Mouse (Mus musculus): ENCODE measurements at regions not wholly inside any gene's neighbourhood (a gene's known extent, or its start where the extent isn't known, plus 50 kb on each side); places are given as distances from the start of the nearest gene placed in this dataset.

DNA sequence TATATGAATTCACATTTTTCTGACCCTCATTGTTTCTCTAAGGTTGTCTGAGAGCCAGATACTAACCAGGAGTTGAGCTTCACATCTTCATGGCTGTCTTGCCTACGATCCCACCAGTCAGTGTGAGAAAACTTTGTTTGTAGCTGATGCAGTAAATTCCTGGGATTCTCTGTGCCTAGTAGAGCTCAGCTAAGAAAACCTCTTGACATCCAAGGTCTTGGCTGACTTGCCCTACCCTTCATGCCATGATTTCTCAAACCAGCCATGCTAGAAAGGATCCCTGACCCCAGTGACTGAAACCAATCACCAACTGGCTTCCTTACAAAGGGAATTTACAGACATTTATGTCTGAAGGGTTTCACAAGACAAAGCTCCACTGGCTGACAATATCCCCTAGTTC, 364.5 kb downstream of the Zfp619 start:
- no peak for DNase-seq (ENCODE audit: low read depth, low spot score)
- Histone ChIP-seq H3K36me3 (ENCODE audit: control insufficient read depth, insufficient read depth, low read length, poor library complexity, severe bottlenecking) (no peaks in the 10 kb centered on the region), H3K27me3 (ENCODE audit: control insufficient read depth, insufficient read depth, low read length, poor library complexity, severe bottlenecking) (no peaks in the 10 kb centered on the region)

DNA sequence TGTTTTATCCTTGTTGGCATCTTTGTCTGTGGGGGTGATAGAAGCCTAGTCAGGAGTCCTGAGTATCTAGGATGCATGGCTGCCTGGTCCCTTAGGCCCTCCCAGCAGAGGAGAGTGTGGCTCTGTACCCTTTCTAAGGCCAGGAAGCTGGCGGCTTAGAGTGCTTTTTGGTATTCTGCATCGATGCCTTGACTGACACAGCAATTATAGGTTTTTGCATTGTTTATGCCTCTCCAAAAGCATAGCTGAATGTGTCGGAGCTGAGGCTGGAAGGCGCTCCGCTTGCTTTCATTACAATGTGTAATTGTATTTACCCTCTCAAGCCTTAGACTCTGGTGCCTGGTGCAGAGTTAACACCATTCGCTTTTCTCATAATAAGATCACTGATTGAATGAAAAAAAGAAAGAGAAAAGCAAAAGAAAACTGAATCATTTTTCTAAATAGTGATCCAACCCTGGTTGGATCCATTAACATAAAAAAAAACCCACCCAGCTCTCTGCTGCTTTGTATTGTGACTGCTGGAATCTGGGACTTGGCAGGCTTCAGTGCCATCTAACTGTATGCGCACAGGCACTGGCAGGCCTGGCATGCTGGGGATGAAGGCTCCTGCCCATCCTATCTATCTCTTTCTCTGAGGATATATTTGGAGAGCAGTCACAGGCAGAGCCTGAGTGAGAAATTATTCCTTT, 376.8 kb downstream of the Zfp619 start:
- no peak for DNase-seq (ENCODE audit: low read depth, low spot score)
- H3K27me3 ChIP-seq (ENCODE audit: control insufficient read depth, insufficient read depth, low read length, poor library complexity, severe bottlenecking) = no peaks in the 10 kb centered on the region
- H3K36me3 ChIP-seq (ENCODE audit: control insufficient read depth, insufficient read depth, low read length, poor library complexity, severe bottlenecking) = no peaks in the 10 kb centered on the region

DNA sequence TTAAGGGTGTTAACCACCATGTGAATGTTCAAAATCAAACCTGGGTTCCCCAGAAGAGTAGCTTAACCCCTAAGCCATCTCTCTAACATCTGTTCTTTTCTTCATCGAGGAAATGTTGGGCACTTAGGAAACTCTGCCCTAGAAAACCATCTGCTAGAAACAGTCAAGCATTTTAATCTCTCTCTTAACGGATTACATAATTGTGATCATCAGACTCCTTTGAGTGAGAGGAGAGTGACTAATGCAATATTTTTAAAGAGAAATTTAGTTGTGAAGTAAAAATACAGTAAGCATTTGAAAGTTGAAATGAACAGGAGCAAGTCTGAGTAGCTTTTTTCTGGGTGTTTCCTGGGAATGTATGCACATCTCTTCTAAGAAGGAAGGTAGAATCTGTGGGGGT, 379.4 kb downstream of the Zfp619 start:
- no peaks in the 10 kb centered on the region for H3K27me3 ChIP-seq (ENCODE audit: control insufficient read depth, insufficient read depth, low read length, poor library complexity, severe bottlenecking)
- H3K36me3 ChIP-seq (ENCODE audit: control insufficient read depth, insufficient read depth, low read length, poor library complexity, severe bottlenecking) = no peaks in the 10 kb centered on the region
- no peak for DNase-seq (ENCODE audit: low read depth, low spot score)

DNA sequence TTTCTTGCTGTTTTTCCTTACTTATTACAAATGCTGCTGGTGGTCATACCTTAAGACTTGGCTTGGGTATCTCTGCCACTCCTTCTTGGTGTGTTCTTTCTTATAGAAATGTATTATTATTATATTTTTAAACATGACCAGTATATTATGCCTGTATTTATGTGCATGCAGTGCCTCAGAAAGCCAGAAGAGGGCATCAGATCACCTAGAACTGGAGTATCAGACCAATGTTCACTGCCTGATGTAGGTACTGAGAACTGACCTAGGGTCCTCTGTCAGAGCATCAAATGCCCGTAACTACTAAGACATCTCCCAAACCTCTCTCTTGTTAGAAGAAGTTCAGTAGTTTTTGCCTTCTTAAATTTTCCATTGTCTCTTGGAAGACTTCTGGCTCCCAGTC, 380.7 kb downstream of the Zfp619 start:
- DNase-seq (ENCODE audit: low read depth, low spot score) = no peak
- Histone ChIP-seq H3K36me3 (ENCODE audit: control insufficient read depth, insufficient read depth, low read length, poor library complexity, severe bottlenecking) (no peaks in the 10 kb centered on the region), H3K27me3 (ENCODE audit: control insufficient read depth, insufficient read depth, low read length, poor library complexity, severe bottlenecking) (no peaks in the 10 kb centered on the region)

DNA sequence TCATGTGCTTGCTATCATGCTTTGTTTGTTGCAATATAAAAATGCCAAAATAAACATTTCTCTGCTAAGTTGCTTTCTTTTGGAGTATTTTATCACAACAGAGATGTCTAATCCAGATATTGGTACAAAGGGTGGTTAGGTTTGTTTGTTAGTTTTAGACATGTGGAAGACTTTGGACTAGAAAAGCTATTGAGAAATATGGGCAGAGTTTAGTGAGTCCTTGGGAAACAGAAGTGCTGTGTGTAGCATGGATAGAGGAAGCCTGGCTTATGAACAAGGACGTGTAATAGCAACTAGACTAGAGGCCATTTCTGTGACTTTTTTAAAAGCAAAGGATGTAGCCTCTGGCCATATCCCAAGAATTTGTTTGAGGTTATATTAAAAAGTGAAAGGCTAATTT, 416.4 kb downstream of the Zfp619 start:
- Histone ChIP-seq H3K36me3 (ENCODE audit: control insufficient read depth, insufficient read depth, low read length, poor library complexity, severe bottlenecking) (no peaks in the 10 kb centered on the region), H3K27me3 (ENCODE audit: control insufficient read depth, insufficient read depth, low read length, poor library complexity, severe bottlenecking) (no peaks in the 10 kb centered on the region)
- DNase-seq (ENCODE audit: low read depth, low spot score) = no peak

DNA sequence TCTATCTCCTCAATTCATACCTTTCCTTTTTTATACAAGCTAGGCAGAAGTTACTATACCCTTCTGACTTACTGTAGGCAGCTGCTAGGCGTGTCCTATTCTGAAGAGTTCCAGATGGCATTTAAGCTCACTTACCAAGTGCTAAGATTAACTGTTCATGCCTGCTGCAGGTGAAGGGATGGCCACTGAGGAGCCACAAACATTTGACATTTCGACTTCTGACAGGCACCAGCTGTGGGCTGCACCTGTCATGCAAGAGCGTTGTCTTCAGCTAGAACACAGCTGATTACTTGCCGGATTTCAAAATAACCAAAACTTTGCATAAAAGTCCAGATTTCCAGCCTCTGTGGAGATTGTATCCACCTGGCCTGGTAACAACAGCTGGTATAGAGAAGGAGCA, 419.7 kb downstream of the Zfp619 start:
- H3K27me3 ChIP-seq (ENCODE audit: control insufficient read depth, insufficient read depth, low read length, poor library complexity, severe bottlenecking) = no peaks in the 10 kb centered on the region
- no peaks in the 10 kb centered on the region for H3K36me3 ChIP-seq (ENCODE audit: control insufficient read depth, insufficient read depth, low read length, poor library complexity, severe bottlenecking)
- no peak for DNase-seq (ENCODE audit: low read depth, low spot score)

DNA sequence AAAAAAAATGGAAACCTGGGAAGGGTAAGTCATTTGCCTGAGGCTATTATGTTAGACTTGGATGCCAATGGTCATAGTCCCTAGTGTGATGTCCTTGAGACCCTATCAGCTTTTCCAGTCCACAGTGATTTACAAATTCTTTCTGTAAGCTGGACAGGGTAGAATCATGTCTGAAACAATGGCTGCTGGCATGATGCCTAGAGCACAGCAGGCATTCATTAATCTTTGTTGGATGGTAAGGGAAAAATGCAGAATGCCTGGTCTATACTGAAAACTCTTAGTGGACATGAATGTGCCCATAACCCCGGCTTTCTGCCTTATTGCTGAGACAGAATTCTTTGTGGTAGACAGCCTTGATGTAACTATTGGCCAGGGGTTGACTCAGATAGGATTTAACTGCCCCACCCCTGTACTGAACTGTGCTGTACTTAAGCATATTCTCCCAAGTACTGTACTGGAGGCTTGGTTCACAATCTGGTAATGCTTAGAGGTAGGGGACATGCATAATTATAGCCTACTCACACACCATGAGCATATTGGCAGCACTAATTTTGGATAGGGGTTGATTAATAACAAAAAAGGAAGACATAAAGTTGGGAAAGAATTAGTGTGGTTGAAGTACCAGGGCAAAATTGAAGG, 424.8 kb downstream of the Zfp619 start:
- no peak for DNase-seq (ENCODE audit: low read depth, low spot score)
- Histone ChIP-seq H3K36me3 (ENCODE audit: control insufficient read depth, insufficient read depth, low read length, poor library complexity, severe bottlenecking) (no peaks in the 10 kb centered on the region), H3K27me3 (ENCODE audit: control insufficient read depth, insufficient read depth, low read length, poor library complexity, severe bottlenecking) (no peaks in the 10 kb centered on the region)

DNA sequence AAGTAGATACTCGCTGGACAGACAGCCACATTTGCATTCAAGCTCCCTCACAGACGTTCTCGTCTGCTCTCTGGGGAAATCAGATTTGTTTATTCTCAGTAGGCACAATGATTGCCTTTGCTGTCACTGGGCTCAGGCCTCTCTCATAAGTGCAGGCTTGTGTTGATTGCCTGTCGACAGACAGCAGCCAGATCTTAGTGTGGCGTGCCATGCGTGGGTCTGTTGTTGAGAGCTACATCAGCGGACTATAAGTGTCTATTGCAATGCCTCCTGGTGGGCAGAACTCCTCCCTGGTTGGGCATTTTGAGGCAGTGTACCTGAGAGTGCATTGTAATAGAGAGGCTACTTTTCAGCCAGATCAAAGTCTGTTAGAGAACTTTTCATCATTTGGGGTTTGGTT, 436.5 kb downstream of the Zfp619 start:
- no peak for DNase-seq (ENCODE audit: low read depth, low spot score)
- Histone ChIP-seq H3K27me3 (ENCODE audit: control insufficient read depth, insufficient read depth, low read length, poor library complexity, severe bottlenecking) (no peaks in the 10 kb centered on the region), H3K36me3 (ENCODE audit: control insufficient read depth, insufficient read depth, low read length, poor library complexity, severe bottlenecking) (no peaks in the 10 kb centered on the region)

DNA sequence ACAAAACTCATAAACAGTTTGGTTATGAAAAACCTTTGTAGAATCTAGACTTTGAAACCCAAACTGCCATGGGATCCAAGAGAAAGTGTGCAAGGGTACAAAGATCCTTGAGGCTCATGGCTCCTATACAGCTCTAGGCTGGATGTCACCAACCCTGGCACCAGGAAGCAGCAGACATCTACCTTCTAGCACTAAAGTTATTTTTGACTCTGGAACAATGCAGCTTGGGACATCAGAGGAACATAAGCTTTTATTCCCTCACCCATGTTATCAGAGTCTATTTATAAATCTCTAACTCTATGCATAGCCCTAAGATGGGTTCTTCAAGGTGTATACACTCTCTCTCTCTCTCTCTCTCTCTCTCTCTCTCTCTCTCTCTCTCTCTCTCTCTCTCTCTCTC, 437.4 kb downstream of the Zfp619 start:
- DNase-seq (ENCODE audit: low read depth, low spot score) = no peak
- H3K27me3 ChIP-seq (ENCODE audit: control insufficient read depth, insufficient read depth, low read length, poor library complexity, severe bottlenecking) = no peaks in the 10 kb centered on the region
- H3K36me3 ChIP-seq (ENCODE audit: control insufficient read depth, insufficient read depth, low read length, poor library complexity, severe bottlenecking) = no peaks in the 10 kb centered on the region

DNA sequence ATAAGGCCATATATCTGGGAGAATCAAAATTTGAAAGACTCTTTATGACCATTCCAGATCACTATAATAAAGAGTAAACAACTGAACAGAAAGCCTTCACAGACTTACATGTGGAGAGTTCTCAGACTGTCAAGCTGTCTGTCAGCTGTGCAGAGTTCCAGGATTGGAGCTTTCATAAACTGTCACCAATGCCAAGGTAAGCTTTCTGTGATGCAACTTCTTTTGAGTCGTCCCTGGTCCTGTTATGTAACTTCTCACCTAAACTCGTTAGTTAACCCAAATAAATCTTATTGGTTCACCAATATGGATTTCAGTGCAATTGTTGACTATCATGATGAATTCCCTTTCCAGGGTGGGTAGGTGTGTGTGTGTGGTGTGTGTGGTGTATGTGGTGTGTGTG, 460.6 kb downstream of the Zfp619 start:
- no peaks in the 10 kb centered on the region for H3K36me3 ChIP-seq (ENCODE audit: control insufficient read depth, insufficient read depth, low read length, poor library complexity, severe bottlenecking)
- DNase-seq (ENCODE audit: low read depth, low spot score) = no peak
- H3K27me3 ChIP-seq (ENCODE audit: control insufficient read depth, insufficient read depth, low read length, poor library complexity, severe bottlenecking) = no peaks in the 10 kb centered on the region

DNA sequence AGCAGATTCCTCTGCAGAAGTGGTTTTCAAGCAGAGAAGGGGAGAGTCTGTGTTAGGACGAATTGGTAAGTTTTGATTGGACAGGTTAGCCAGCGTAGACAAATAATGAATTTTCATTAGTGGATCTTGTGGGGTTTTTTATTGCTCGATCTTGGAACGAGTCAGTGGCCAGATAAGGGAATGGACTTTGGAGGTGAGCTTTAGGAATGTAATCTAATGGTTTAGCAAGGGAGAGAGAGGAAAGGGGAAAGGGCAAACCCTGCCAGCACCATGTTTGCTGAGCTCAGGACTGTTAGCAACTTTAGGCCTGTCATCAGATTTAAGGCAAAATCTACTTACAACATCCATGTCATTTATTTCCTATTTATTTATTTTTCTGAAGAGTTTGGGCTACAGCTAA, 464.1 kb downstream of the Zfp619 start:
- H3K36me3 ChIP-seq (ENCODE audit: control insufficient read depth, insufficient read depth, low read length, poor library complexity, severe bottlenecking) = no peaks in the 10 kb centered on the region
- H3K27me3 ChIP-seq (ENCODE audit: control insufficient read depth, insufficient read depth, low read length, poor library complexity, severe bottlenecking) = no peaks in the 10 kb centered on the region
- no peak for DNase-seq (ENCODE audit: low read depth, low spot score)

All from splenic B cell, adult 2 months (primary cell).